Mouse (Mus musculus): ENCODE measurements around the gene Ngdn. TPM values are rescaled to one million over a fixed set of nuclear protein-coding genes. Genes with fewer than 3 reads are reported as not detected.

The Ngdn gene
- polyA plus RNA-seq, 1 experiment from 2014 or later: 43.7 TPM

GRCm38 (mm10) chr14:55059009-55059408 lies 43.8 kb downstream of the Ngdn start:
- no peaks in the 10 kb centered on the region for H3K27me3 ChIP-seq
- ATAC-seq (no peak), DNase-seq (ENCODE audit: low read depth, low spot score) (no peak)
- ChIA-PET POLR2A (interaction anchor here (0.7 to 1.2 kb wide), 2 partner anchors 23 to 45 kb away, joined by 3 read pairs; no protein-coding TSS in a partner anchor), CTCF (interaction anchor here (0.9 to 1.4 kb wide), 4 partner anchors 13 to 35 kb away, joined by 3 to 4 read pairs (median 4); no protein-coding TSS in a partner anchor)
- TF ChIP-seq CTCF (IDR thresholded peaks at IDR 0.05): no peak
- in situ Hi-C loops (cut with MboI; ENCODE audit: low pct_unique_long_range_greater_than_20kb): no loop called here

DNA sequence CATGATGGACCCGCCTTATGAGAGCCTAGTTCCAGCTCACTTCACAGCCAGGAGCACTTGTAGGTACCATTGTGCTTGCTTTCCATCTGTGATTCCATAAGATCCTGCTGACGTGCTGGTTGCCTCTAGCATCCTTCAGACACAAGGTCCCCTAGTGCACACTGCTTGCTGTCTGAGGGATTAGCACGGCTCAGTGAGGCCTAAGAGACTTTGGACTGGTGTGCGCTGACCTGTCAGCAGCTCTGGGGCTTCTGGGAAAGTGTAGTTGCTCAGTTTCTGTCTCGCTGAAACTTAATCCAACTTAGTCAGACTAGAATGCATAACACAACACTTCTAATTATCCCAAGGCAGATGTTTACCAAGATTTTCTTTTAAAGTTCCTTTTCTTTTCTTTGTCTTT lies 44.7 kb downstream of the Ngdn start:
- CTCF ChIA-PET: interaction anchor here (0.9 kb wide), 1 partner anchor 14 kb away, joined by 3 read pairs; no protein-coding TSS in a partner anchor
- TF ChIP-seq CTCF (IDR thresholded peaks at IDR 0.05): no peak
- peak; percentile 15 for DNase-seq (ENCODE audit: low read depth, low spot score)
- H3K27me3 ChIP-seq: no peaks in the 10 kb centered on the region
- ATAC-seq: no peak
- POLR2A ChIA-PET: no interaction called here
- in situ Hi-C loops (cut with MboI; ENCODE audit: low pct_unique_long_range_greater_than_20kb): no loop called here

DNA sequence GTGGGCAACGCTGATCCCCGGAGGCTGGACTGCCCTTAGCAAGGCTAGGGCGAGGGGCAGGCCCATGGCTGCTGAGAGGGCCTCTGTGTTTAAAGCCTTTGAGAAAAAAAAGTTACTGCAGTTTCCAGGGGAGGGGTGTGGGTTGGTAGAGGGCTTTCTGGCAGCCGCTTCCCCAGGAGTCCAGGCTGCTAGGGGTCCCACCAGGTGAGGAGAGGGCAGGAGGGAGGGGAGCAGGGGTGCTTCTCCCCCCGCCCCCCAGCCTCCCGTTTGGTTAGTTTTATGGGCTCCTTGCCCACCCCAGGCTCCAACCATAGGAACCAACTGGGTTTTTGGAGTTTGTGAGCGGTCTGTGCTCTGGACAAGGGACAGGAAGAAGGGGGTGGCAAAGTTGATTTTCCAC lies 46.6 kb downstream of the Ngdn start:
- ATAC-seq (no peak), DNase-seq (ENCODE audit: low read depth, low spot score) (no peak)
- TF ChIP-seq CTCF (IDR thresholded peaks at IDR 0.05): no peak
- ChIA-PET POLR2A (no interaction called here), CTCF (no interaction called here)
- H3K27me3 ChIP-seq: no peaks in the 10 kb centered on the region
- in situ Hi-C loops (cut with MboI; ENCODE audit: low pct_unique_long_range_greater_than_20kb): no loop called here

GRCm38 (mm10) chr14:55062626-55063025 lies 47.4 kb downstream of the Ngdn start:
- no peak for ATAC-seq

GRCm38 (mm10) chr14:55063117-55063516 lies 47.9 kb downstream of the Ngdn start:
- ATAC-seq: no peak
- in situ Hi-C loops (cut with MboI; ENCODE audit: low pct_unique_long_range_greater_than_20kb): no loop called here

More at GRCm38 (mm10) chr14:55062626-55063025, 47.4 kb downstream of the Ngdn start:
- ChIA-PET POLR2A (no interaction called here), CTCF (no interaction called here)
- no peaks in the 10 kb centered on the region for H3K27me3 ChIP-seq
- no peak for TF ChIP-seq CTCF (IDR thresholded peaks at IDR 0.05)
- in situ Hi-C loops (cut with MboI; ENCODE audit: low pct_unique_long_range_greater_than_20kb): no loop called here
- DNase-seq (ENCODE audit: low read depth, low spot score): no peak

GRCm38 (mm10) chr14:55063581-55064381 lies 48.5 kb downstream of the Ngdn start:
- TF ChIP-seq CTCF (IDR thresholded peaks at IDR 0.05): no peak
- no peak for ATAC-seq
- POLR2A ChIA-PET: interaction anchor here (1.3 kb wide), 1 partner anchor 32 kb away, joined by 3 read pairs; no protein-coding TSS in a partner anchor
- in situ Hi-C loops (cut with MboI; ENCODE audit: low pct_unique_long_range_greater_than_20kb): no loop called here
- CTCF ChIA-PET: no interaction called here
- no peak for DNase-seq (ENCODE audit: low read depth, low spot score)
- H3K27me3 ChIP-seq: no peaks in the 10 kb centered on the region

More at GRCm38 (mm10) chr14:55063117-55063516, 47.9 kb downstream of the Ngdn start:
- H3K27me3 ChIP-seq: no peaks in the 10 kb centered on the region
- ChIA-PET CTCF (no interaction called here), POLR2A (interaction anchor here (1.3 kb wide), 1 partner anchor 31 kb away, joined by 3 read pairs; no protein-coding TSS in a partner anchor)
- TF ChIP-seq CTCF (IDR thresholded peaks at IDR 0.05): no peak
- no peak for DNase-seq (ENCODE audit: low read depth, low spot score)

DNA sequence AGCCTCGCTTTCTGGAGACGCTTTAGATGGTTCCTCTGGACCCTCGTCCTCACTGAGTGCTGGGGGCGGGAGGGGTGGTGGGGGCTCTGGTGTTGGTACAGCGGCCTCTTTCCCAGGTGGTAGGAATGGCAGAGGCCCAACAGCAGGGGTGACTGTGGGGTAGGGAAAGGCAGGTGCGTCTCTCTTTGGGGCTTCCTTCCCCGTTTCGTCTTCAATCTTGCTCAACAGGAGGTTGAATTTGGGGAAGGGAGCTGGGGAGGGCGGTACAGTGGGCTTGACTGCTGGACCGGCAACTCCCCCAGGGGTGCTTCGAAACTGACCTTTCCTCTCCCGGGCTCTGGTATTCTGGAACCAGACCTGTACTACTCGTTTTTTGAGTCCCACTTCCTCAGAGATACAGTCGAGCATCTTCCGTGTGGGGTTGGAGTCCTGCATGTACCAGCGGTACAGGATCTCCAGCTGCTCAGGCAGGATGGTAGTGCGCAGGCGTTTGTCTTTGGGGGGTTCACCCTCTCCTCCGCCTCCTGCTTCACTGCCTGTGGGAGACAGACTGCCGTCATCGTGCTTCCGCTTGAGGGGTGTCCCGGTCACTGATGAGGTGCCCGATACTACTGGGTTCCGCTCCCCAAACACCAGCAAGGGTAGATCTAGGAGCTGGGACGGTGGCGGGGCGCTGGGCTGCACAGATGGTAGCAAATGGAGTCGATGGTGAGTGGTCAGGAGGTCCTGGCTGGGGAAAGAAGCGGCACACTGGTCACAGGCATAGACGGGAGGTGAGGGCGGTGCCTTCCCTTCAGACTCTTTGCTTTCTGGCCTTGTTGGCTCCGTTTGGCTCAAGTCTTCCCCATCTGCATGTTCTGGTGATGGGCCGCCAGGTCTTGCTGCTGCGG lies 49.5 kb downstream of the Ngdn start:
- CTCF ChIA-PET: interaction anchor here (4.2 kb wide), 1 partner anchor 14 kb away, joined by 16 read pairs; no protein-coding TSS in a partner anchor
- TF ChIP-seq CTCF (IDR thresholded peaks at IDR 0.05): no peak

DNA sequence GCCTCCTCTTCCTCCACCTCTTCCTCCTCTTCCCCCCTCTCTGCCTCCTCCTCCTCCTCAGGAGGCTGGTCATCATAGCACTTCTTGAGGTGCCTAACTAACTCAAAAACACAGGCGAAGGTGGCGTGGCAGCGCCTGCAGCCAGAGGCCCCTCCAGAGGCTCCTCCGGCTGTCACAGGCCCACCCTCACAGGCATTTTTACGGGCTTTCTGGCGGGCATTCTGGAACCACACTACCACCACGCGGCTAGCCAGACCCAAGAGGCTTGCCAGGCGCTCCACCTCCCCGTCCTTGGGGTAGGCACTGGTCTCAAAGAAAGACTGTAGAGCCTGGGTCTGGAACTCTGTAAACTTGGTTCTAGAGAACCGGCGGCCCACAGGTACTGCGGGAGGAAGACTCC lies 50.1 kb downstream of the Ngdn start:
- DNase-seq (ENCODE audit: low read depth, low spot score): no peak
- H3K27me3 ChIP-seq: no peaks in the 10 kb centered on the region
- in situ Hi-C loops (cut with MboI; ENCODE audit: low pct_unique_long_range_greater_than_20kb): no loop called here
- TF ChIP-seq CTCF (IDR thresholded peaks at IDR 0.05): no peak
- ATAC-seq: no peak
- ChIA-PET CTCF (interaction anchor here (4.2 kb wide), 1 partner anchor 13 kb away, joined by 16 read pairs; no protein-coding TSS in a partner anchor), POLR2A (interaction anchor here (0.6 kb wide), 1 partner anchor 605 kb away, joined by 3 read pairs; no protein-coding TSS in a partner anchor)

More for the DNA sequence above, 49.5 kb downstream of the Ngdn start:
- POLR2A ChIA-PET: interaction anchor here (0.6 to 1.3 kb wide), 2 partner anchors 32 to 605 kb away, joined by 3 read pairs; no protein-coding TSS in a partner anchor
- no peak for ATAC-seq
- no peak for DNase-seq (ENCODE audit: low read depth, low spot score)
- in situ Hi-C loops (cut with MboI; ENCODE audit: low pct_unique_long_range_greater_than_20kb): no loop called here
- no peaks in the 10 kb centered on the region for H3K27me3 ChIP-seq

DNA sequence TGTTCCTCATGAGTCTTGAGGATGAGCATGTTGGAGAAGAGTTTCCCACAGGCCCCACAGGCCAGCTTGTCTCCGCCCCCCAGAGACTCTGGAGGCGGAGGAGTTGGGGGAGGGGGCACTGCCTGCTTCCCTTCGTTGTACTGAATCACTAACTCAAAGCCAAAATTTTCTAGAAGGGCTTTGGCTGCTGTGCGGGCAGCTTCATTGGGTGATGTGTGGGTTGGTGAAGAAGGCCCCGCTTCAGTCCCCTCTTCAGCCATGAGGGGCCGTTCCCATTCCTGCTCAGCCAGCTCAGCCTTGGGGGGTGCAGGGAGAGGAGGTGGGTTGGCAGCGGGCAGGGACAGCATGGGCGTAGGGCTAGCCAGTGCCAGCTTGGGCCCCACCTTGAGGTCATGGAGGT lies 50.8 kb downstream of the Ngdn start:
- ATAC-seq: no peak
- ChIA-PET CTCF (interaction anchor here (4.2 kb wide), 1 partner anchor 13 kb away, joined by 16 read pairs; no protein-coding TSS in a partner anchor), POLR2A (no interaction called here)
- in situ Hi-C loops (cut with MboI; ENCODE audit: low pct_unique_long_range_greater_than_20kb): no loop called here
- TF ChIP-seq CTCF (IDR thresholded peaks at IDR 0.05): no peak
- H3K27me3 ChIP-seq: no peaks in the 10 kb centered on the region
- DNase-seq (ENCODE audit: low read depth, low spot score): no peak

DNA sequence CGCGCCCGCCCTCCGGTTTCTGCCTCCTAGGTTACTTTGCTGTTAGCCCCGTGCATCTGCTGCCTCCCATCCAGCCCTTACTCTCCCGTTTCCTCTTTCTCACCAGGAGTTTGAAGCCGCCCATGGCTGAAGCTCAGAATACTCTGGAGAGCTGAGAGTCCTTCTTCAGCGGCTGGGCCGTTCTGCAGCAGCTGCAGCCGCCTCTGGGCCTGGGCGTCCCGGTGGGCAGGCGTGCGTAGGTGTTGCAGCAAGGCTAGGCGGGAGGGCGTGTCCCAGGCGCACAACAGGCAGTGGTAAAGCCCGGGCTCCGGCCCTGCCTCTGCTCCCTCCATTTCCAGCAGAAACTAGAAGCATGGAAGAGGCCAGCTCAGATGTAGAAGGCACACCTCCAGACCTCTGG lies 56.5 kb downstream of the Ngdn start:
- CTCF ChIA-PET: no interaction called here
- POLR2A ChIA-PET: no interaction called here
- H3K27me3 ChIP-seq: no peaks in the 10 kb centered on the region
- no peak for TF ChIP-seq CTCF (IDR thresholded peaks at IDR 0.05)
- no peak for ATAC-seq
- DNase-seq (ENCODE audit: low read depth, low spot score): no peak
- in situ Hi-C loops (cut with MboI; ENCODE audit: low pct_unique_long_range_greater_than_20kb): no loop called here

Other genes starting within 250 kb of the Ngdn start
- 0.04 TPM for gene Slc7a8, start 233.5 kb upstream of the Ngdn start, polyA plus RNA-seq (2021)
- not detected for gene Rnf212b, start 201.3 kb upstream of the Ngdn start, polyA plus RNA-seq (2021)
- 14.5 TPM for gene Homez, start 144.5 kb upstream of the Ngdn start, polyA plus RNA-seq (2021)
- gene Ppp1r3e, start 137.9 kb upstream of the Ngdn start, polyA plus RNA-seq (2021): 4.4 TPM
- gene Bcl2l2, start 132.1 kb upstream of the Ngdn start, polyA plus RNA-seq (2021): 37.7 TPM
- 1.2 TPM for gene Gm20521, start 132.0 kb upstream of the Ngdn start, polyA plus RNA-seq (2021)
- gene Pabpn1, start 123.0 kb upstream of the Ngdn start, polyA plus RNA-seq (2021): 194 TPM
- gene Slc22a17, start 102.3 kb upstream of the Ngdn start, polyA plus RNA-seq (2021): 25.3 TPM
- not detected for gene Efs, start 89.3 kb upstream of the Ngdn start, polyA plus RNA-seq (2021)
- not detected for gene Il25, start 82.8 kb upstream of the Ngdn start, polyA plus RNA-seq (2021)
- not detected for gene Cmtm5, start 79.2 kb upstream of the Ngdn start, polyA plus RNA-seq (2021)
- 0.18 TPM for gene Myh6, start 48.5 kb upstream of the Ngdn start, polyA plus RNA-seq (2021)
- gene Gm17428, start 38.5 kb upstream of the Ngdn start, polyA plus RNA-seq (2021): not detected
- 0.23 TPM for gene Myh7, start 20.8 kb upstream of the Ngdn start, polyA plus RNA-seq (2021)
- gene Zfhx2, start 76.9 kb downstream of the Ngdn start, polyA plus RNA-seq (2021): 6.1 TPM
- 31.8 TPM for gene Thtpa, start 79.3 kb downstream of the Ngdn start, polyA plus RNA-seq (2021)
- 25.9 TPM for gene Ap1g2, start 91.1 kb downstream of the Ngdn start, polyA plus RNA-seq (2021)
- 0.92 TPM for gene Jph4, start 101.5 kb downstream of the Ngdn start, polyA plus RNA-seq (2021)
- not detected for gene Dhrs2, start 206.6 kb downstream of the Ngdn start, polyA plus RNA-seq (2021)

Data from Patski (cell line).